Mouse (Mus musculus): ENCODE results near the gene Hap1. TPM values are rescaled to one million over a fixed set of nuclear protein-coding genes. Genes with fewer than 3 reads are reported as not detected.

The Hap1 gene
- polyA plus RNA-seq, 1 experiment from 2014 or later: 0.39 TPM

- Histone ChIP-seq H3K4me3 (ENCODE audit: low read depth, low read length) (peak overlapping the region; percentile 75), H3K4me1 (ENCODE audit: control insufficient read depth, insufficient read depth, low read length) (no peaks in the 10 kb centered on the region), H3K9me3 (ENCODE audit: control insufficient read depth, low read length) (no peaks in the 10 kb centered on the region), H3K4me2 (ENCODE audit: low read depth, severe bottlenecking) (peak overlapping the region; percentile 77), H3K36me3 (ENCODE audit: control insufficient read depth, insufficient read depth, low read length) (peaks cover 15% of the 10 kb centered on the region; the same call in 1 of the 2 replicates), H3K27me3 (ENCODE audit: control insufficient read depth, insufficient read depth, low read length) (no peaks in the 10 kb centered on the region), H3K27ac (replicated peaks; ENCODE audit: low read depth, low read length) (peak overlapping the region; percentile 96), H3K9ac (ENCODE audit: low read length) (peak overlapping the region; percentile 88)
- ATAC-seq (ENCODE audit: insufficient number of reproducible peaks, low FRiP score, low TSS enrichment, low read depth) (peak; percentile 84), DNase-seq (ENCODE audit: low spot score) (peak; percentile 96)
- WGBS: under 1% methylated on average over 40 of the region's 40 CpGs
Observed at GRCm38 (mm10) chr11:100320172-100320630, 35.7 kb downstream of the Hap1 start.

GRCm38 (mm10) chr11:100319492-100320171 lies 36.3 kb downstream of the Hap1 start, which contains the start of gene Eif1:
TSS of gene Eif1 (plus strand) at chr11:100319885.
- Histone ChIP-seq H3K4me3 (ENCODE audit: low read depth, low read length) (peak within 1 kb of the TSS; percentile 75), H3K27me3 (ENCODE audit: control insufficient read depth, insufficient read depth, low read length) (no peaks in the 10 kb centered on the region), H3K27ac (replicated peaks; ENCODE audit: low read depth, low read length) (peak within 1 kb of the TSS; percentile 96), H3K4me1 (ENCODE audit: control insufficient read depth, insufficient read depth, low read length) (no peaks in the 10 kb centered on the region), H3K4me2 (ENCODE audit: low read depth, severe bottlenecking) (peak within 1 kb of the TSS; percentile 77), H3K36me3 (ENCODE audit: control insufficient read depth, insufficient read depth, low read length) (peaks cover 15% of the 10 kb centered on the region; the same call in 1 of the 2 replicates), H3K9me3 (ENCODE audit: control insufficient read depth, low read length) (no peaks in the 10 kb centered on the region), H3K9ac (ENCODE audit: low read length) (peak within 1 kb of the TSS; percentile 88)
- ATAC-seq (ENCODE audit: insufficient number of reproducible peaks, low FRiP score, low TSS enrichment, low read depth) (peak; percentile 89), DNase-seq (ENCODE audit: low spot score) (peak; percentile 100)
- under 1% methylated on average over 54 of the region's 58 CpGs for WGBS

GRCm38 (mm10) chr11:100318529-100319451 lies 37.1 kb downstream of the Hap1 start:
- Histone ChIP-seq H3K27ac (replicated peaks; ENCODE audit: low read depth, low read length) (no peak overlapping the region), H3K4me3 (ENCODE audit: low read depth, low read length) (peak overlapping the region; percentile 75), H3K4me2 (ENCODE audit: low read depth, severe bottlenecking) (peak overlapping the region; percentile 45), H3K27me3 (ENCODE audit: control insufficient read depth, insufficient read depth, low read length) (no peaks in the 10 kb centered on the region), H3K9me3 (ENCODE audit: control insufficient read depth, low read length) (no peaks in the 10 kb centered on the region), H3K4me1 (ENCODE audit: control insufficient read depth, insufficient read depth, low read length) (no peaks in the 10 kb centered on the region), H3K36me3 (ENCODE audit: control insufficient read depth, insufficient read depth, low read length) (peaks cover 15% of the 10 kb centered on the region; the same call in 1 of the 2 replicates), H3K9ac (ENCODE audit: low read length) (no peak overlapping the region; the same call in 1 of the 2 replicates)
- DNase-seq (ENCODE audit: low spot score) (no peak), ATAC-seq (ENCODE audit: insufficient number of reproducible peaks, low FRiP score, low TSS enrichment, low read depth) (no peak)
- 86% methylated on average over 10 of the region's 10 CpGs for WGBS

GRCm38 (mm10) chr11:100317826-100318380 lies 38.0 kb downstream of the Hap1 start:
- H3K36me3 ChIP-seq (ENCODE audit: control insufficient read depth, insufficient read depth, low read length): peaks cover 15% of the 10 kb centered on the region; the same call in 1 of the 2 replicates
- no peak for ATAC-seq (ENCODE audit: insufficient number of reproducible peaks, low FRiP score, low TSS enrichment, low read depth)
- no peak overlapping the region for H3K4me2 ChIP-seq (ENCODE audit: low read depth, severe bottlenecking)
- H3K9ac ChIP-seq (ENCODE audit: low read length): no peak overlapping the region
- 42% methylated on average over 6 of the region's 6 CpGs for WGBS
- H3K27me3 ChIP-seq (ENCODE audit: control insufficient read depth, insufficient read depth, low read length): no peaks in the 10 kb centered on the region
- no peak for DNase-seq (ENCODE audit: low spot score)
- H3K4me1 ChIP-seq (ENCODE audit: control insufficient read depth, insufficient read depth, low read length): no peaks in the 10 kb centered on the region
- no peak overlapping the region for H3K4me3 ChIP-seq (ENCODE audit: low read depth, low read length)
- no peak overlapping the region for H3K27ac ChIP-seq (replicated peaks; ENCODE audit: low read depth, low read length)
- no peaks in the 10 kb centered on the region for H3K9me3 ChIP-seq (ENCODE audit: control insufficient read depth, low read length)

GRCm38 (mm10) chr11:100315439-100315838 lies 40.5 kb downstream of the Hap1 start:
- 83% methylated on average over 5 of the region's 5 CpGs for WGBS
- H3K27ac ChIP-seq (replicated peaks; ENCODE audit: low read depth, low read length): no peak overlapping the region
- no peaks in the 10 kb centered on the region for H3K9me3 ChIP-seq (ENCODE audit: control insufficient read depth, low read length)
- H3K27me3 ChIP-seq (ENCODE audit: control insufficient read depth, insufficient read depth, low read length): no peaks in the 10 kb centered on the region
- H3K9ac ChIP-seq (ENCODE audit: low read length): no peak overlapping the region
- H3K4me1 ChIP-seq (ENCODE audit: control insufficient read depth, insufficient read depth, low read length): no peaks in the 10 kb centered on the region
- ATAC-seq (ENCODE audit: insufficient number of reproducible peaks, low FRiP score, low TSS enrichment, low read depth) (no peak), DNase-seq (ENCODE audit: low spot score) (no peak)
- no peak overlapping the region for H3K4me2 ChIP-seq (ENCODE audit: low read depth, severe bottlenecking)
- no peak overlapping the region for H3K4me3 ChIP-seq (ENCODE audit: low read depth, low read length)
- H3K36me3 ChIP-seq (ENCODE audit: control insufficient read depth, insufficient read depth, low read length): no peaks in the 10 kb centered on the region

- no peak overlapping the region for H3K4me3 ChIP-seq (ENCODE audit: low read depth, low read length)
- H3K4me2 ChIP-seq (ENCODE audit: low read depth, severe bottlenecking): no peak overlapping the region
- ATAC-seq (ENCODE audit: insufficient number of reproducible peaks, low FRiP score, low TSS enrichment, low read depth) (no peak), DNase-seq (ENCODE audit: low spot score) (no peak)
- no peaks in the 10 kb centered on the region for H3K27me3 ChIP-seq (ENCODE audit: control insufficient read depth, insufficient read depth, low read length)
- H3K36me3 ChIP-seq (ENCODE audit: control insufficient read depth, insufficient read depth, low read length): no peaks in the 10 kb centered on the region
- no peaks in the 10 kb centered on the region for H3K4me1 ChIP-seq (ENCODE audit: control insufficient read depth, insufficient read depth, low read length)
- 88% methylated on average over 6 of the region's 6 CpGs for WGBS
- H3K27ac ChIP-seq (replicated peaks; ENCODE audit: low read depth, low read length): no peak overlapping the region
- H3K9me3 ChIP-seq (ENCODE audit: control insufficient read depth, low read length): no peaks in the 10 kb centered on the region
- no peak overlapping the region for H3K9ac ChIP-seq (ENCODE audit: low read length)
Observed at GRCm38 (mm10) chr11:100313424-100313823, 42.5 kb downstream of the Hap1 start.

- Histone ChIP-seq H3K4me2 (ENCODE audit: low read depth, severe bottlenecking) (no peak overlapping the region), H3K36me3 (ENCODE audit: control insufficient read depth, insufficient read depth, low read length) (no peaks in the 10 kb centered on the region), H3K27me3 (ENCODE audit: control insufficient read depth, insufficient read depth, low read length) (no peaks in the 10 kb centered on the region), H3K27ac (replicated peaks; ENCODE audit: low read depth, low read length) (no peak overlapping the region), H3K9ac (ENCODE audit: low read length) (no peak overlapping the region; the same call in 1 of the 2 replicates), H3K4me3 (ENCODE audit: low read depth, low read length) (no peak overlapping the region), H3K9me3 (ENCODE audit: control insufficient read depth, low read length) (no peaks in the 10 kb centered on the region), H3K4me1 (ENCODE audit: control insufficient read depth, insufficient read depth, low read length) (no peaks in the 10 kb centered on the region)
- ATAC-seq (ENCODE audit: insufficient number of reproducible peaks, low FRiP score, low TSS enrichment, low read depth) (no peak), DNase-seq (ENCODE audit: low spot score) (no peak)
- WGBS: 42% methylated on average over 5 of the region's 5 CpGs
Observed at GRCm38 (mm10) chr11:100312096-100312679, 43.7 kb downstream of the Hap1 start.

- 67% methylated on average over 1 of the region's 1 CpGs for WGBS
- H3K9ac ChIP-seq (ENCODE audit: low read length): no peak overlapping the region
Observed at GRCm38 (mm10) chr11:100311656-100312055, 44.3 kb downstream of the Hap1 start.

More at GRCm38 (mm10) chr11:100311656-100312055, 44.3 kb downstream of the Hap1 start:
- H3K4me2 ChIP-seq (ENCODE audit: low read depth, severe bottlenecking): no peak overlapping the region
- DNase-seq (ENCODE audit: low spot score): no peak
- no peaks in the 10 kb centered on the region for H3K27me3 ChIP-seq (ENCODE audit: control insufficient read depth, insufficient read depth, low read length)
- H3K27ac ChIP-seq (replicated peaks; ENCODE audit: low read depth, low read length): no peak overlapping the region
- H3K4me1 ChIP-seq (ENCODE audit: control insufficient read depth, insufficient read depth, low read length): no peaks in the 10 kb centered on the region
- H3K4me3 ChIP-seq (ENCODE audit: low read depth, low read length): no peak overlapping the region
- ATAC-seq (ENCODE audit: insufficient number of reproducible peaks, low FRiP score, low TSS enrichment, low read depth): no peak
- H3K9me3 ChIP-seq (ENCODE audit: control insufficient read depth, low read length): no peaks in the 10 kb centered on the region
- no peaks in the 10 kb centered on the region for H3K36me3 ChIP-seq (ENCODE audit: control insufficient read depth, insufficient read depth, low read length)

All from limb, embryonic 11.5 days (tissue).